Mouse (Mus musculus) embryonic fibroblast, embryonic 13.5 days (primary cell): Measurements from ENCODE around the gene Tmem79.

ENCODE experiments used
- CTCF ChIP-seq: IDR thresholded peaks from 2 replicates; pipeline ENCODE4 v1.5.1; 2011; ENCODE audit warnings: mild to moderate bottlenecking, control low read depth, low read length, moderate library complexity, borderline replicate concordance; ENCODE audit not compliant: insufficient read depth
- POLR2A ChIP-seq: IDR thresholded peaks from 2 replicates; pipeline ENCODE4 v1.6.1; 2011; ENCODE audit warnings: low read depth, mild to moderate bottlenecking, control low read depth, low read length, moderate library complexity

- TF ChIP-seq POLR2A (no peak), CTCF (no peak)
Measured at GRCm38 (mm10) chr3:88363700-88364099, 27.8 kb upstream of the Tmem79 start.
